Mouse (Mus musculus) megakaryocyte, adult 5-6 weeks (primary cell): ENCODE data around the gene Tigd3. TPM values are rescaled to one million over a fixed set of nuclear protein-coding genes. Genes with fewer than 3 reads are reported as not detected.

Experiments used
- ATAC-seq: 2 replicates; pipeline ENCODE4 v1.8.0; 2016; ENCODE audit warnings: mild to moderate bottlenecking, inconsistent platforms; ENCODE audit not compliant: poor library complexity, severe bottlenecking
- total RNA-seq, 2 experiments: library from RNA; stranded (forward) in 1 of 2; stranded (reverse) in 1 of 2; fragments of 153-499, 151-499 nt in 1 of 2; fragments of 221-1000, 200-1000 nt in 1 of 2; gene quantifications; 2 replicates each; pipeline versions ENCODE4 v1.2.3 to v1.2.4; 2015 to 2017

Tigd3 gene
- total RNA-seq, 2 experiments from 2014 or later: 0.54 to 1.8 TPM

DNA sequence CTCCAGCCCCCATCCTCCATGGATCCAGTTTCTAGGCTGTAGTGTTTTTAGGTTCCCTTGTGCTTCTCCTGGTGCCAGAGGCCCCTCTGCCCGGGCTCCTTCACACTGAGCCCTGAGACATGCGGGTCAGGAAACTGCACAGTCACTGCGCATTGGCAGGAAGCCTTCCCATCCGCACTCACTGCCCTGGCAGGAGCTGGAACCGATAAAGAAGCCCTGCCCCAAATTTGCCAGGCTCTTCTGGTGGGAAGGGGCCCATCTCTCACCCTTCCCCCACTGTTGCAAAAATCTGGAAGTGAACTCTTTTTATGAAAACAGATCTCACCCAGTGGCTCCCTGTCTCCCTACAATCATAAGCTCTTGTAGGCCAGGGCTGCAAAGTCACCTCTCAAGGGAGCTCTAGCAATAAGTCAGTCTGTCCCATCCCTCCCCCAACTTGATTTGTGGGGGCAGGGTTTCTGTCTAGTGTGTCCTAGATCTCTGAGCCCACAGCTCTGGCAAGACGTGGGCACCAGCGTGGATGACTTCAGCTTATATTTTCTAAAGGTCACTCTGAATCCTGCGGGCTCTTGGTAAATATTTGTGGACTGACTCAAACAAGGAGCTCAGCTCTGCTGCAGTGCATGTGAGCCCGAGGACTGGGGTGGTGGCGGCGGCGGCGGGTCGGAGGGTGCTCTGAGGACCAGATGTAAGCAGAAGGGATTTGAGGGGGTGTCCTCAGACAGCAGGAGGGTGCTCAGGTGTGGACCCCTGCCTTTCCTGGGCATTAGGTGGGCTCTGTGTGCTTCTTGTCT is 45.7 kb downstream of the Tigd3 start:
- ATAC-seq: no peak

DNA sequence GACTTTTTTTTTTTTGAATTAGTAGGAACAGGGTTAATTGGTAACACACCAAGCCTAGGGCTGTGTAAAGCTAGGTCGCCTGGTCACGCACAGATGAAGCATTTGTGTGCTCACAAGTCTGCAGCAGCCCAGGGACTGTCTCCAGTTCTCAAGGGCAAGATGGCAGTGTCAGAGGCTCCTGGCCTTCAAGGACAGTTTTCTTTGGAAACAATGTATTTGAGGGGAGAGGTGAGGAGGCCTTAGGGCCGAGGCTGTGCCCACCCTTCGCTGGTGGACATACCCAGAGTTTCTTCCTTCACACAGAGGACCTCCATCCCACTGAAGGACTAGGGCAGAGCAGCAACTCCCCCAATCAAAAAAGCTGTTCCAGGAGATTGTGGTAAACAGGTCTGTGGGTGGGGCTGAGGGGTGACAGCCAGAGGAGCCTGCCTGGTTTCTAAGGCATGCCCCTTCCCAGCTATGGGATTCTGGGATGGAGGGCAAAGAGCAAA is 46.6 kb downstream of the Tigd3 start:
- no peak for ATAC-seq

DNA sequence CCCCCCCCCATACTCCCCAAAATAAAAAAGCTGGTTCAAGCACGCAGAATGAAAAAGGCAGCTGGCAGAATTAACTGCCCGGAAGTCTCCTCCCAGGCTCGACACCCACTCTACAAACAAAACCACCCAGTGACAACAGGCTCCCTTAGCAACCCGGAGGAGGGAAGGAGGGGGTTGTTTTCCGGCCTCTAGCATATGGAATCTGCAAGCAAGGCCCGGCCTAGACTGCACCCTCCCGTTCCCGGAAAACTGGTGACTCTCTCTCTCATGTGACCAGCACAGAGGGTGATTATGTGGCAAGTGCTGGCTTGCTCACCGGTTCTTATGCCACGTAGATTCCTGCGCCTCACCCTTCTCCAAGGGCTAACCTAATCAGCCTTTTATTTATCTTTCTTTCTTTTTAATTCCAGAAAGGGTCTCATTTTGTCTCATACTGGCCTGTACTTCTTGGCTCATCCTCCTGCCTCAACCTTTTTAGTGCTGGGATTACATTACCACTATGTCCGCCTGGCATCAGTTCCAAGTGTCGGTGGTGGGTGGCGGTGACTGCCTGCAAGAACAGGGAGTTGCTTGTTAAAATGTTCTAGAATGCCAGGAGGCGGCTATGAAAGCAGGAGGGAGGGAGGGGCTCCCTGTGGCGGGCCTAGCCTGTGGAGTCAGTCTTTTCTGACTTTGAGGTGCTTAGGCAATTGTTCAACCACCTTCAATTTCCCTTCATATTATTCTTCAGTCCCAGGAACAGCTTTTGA is 47.2 kb downstream of the Tigd3 start:
- ATAC-seq: peak; percentile 9

DNA sequence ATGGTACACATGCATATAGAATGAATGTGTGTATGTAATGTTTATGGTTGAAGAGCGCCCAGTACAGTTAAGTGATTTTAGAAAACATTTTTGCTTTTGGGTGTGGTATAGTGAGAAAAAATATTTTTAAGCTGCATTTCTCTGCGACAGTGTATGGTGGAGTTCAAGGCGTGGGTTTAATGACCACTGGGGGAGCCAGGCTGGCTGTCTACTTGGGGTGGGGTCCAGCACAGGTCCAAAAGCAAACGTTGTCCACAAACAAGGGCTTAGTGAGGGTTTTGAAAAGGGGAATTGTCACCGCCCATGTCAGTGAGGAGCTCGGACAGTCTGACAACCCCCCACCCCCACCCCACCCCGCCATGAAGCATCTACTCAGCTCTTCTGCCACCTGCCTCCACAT is 47.8 kb downstream of the Tigd3 start:
- ATAC-seq: no peak

DNA sequence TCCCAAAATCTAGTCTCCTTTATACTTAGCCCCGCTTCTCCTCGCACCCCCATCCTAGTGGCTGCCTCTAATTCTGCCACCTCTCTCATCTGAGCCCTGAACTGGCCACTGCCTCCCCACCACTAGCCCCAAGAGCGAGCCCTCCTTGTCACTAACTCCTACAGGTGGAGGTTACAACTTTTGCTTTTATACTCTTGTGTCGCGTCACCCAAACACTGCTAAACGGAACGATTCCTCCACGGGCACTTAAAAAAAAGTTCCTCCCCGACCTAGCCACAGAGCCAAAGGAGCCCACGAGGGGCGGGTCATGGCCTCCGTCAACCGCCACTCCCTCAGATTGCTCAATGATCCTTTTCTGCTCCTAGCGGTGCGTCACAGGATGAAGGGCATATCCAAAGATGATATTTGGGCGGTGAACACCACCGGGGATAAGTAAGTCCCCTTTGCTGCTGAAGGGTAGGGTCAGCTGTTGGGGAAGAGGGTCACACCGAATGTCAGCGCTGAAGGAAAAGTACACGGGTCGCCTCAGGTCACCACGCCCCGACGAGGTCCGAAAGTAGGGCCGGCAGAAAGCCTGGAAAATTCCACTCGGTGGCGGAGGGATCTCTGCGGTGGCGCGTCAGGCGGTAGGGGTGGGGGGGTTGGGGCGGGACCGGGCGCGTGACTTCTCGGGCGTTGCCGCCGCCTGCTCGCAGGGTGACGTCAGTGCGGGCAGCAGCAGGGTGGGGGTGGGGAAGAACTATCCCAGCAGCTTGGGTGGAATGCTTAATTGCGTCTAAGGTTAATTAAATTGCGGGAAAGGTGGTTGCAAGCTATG is 48.4 kb downstream of the Tigd3 start:
- ATAC-seq: peak; percentile 25

DNA sequence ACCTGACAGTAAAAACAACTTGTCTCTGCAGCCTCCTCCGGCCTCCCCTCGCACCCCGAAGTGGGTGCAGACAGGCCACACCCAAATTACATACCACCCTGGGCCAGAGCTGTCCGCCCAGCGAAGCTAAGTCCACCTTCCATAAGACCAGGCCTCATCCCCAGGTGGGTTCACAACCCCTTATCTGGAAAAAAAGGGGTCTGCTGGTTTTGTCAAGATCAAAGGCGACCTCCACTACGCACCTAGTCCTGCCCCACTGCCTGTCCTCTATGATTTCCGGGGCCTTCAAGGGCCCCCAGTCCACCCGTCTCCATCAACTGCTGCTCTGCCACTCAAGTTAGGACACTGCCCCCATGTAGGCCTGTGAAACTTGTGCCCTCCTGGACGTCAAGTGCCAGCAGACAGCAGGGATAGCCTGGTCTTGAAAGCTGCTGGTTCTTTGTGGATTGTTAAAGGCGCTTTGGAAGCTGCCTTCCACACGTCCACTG is 49.1 kb downstream of the Tigd3 start:
- peak; percentile 9 for ATAC-seq

DNA sequence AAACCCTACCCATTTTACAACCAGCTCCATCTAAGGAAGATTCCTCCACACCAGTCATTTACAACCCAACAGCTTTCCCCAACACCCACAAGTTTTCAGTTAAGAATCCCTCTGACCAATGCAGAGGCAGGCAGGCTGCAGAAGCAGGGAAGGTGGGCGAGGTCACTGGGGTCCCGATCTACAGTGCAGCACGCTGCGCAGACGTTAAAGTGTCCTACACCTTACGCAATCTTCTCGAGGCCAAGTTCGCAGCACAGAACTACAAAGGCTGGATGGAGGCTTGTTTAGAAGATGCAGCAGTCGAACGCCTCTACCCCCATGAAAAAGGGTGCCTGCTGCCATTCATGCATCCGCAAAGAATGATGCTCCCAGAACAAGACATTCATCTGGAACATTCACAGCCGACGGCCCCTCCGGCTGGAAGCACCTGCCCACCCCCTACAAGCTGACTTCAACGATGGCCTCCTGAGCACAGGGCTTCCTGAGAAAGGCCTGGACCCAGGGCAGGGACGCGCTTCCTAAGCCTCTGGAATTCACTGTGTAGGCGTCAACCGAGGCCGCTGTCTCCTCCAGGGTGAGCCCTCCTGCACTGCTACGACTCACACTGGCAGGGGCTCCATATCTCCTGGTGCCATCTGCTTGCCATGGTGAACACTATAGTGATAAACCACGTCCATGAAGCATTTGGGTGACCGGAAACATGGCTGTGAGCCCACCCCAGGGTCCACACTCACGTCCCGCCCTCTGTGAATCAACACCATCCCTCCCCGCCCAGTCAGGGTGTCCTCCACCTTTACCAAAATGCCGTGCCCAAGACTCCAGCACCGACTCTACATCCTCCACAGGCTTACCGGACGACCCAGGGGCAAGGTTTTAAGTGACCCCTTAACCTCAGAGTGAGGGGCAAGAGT is 49.9 kb downstream of the Tigd3 start:
- peak; percentile 1; the same call in 1 of the 2 replicates for ATAC-seq

DNA sequence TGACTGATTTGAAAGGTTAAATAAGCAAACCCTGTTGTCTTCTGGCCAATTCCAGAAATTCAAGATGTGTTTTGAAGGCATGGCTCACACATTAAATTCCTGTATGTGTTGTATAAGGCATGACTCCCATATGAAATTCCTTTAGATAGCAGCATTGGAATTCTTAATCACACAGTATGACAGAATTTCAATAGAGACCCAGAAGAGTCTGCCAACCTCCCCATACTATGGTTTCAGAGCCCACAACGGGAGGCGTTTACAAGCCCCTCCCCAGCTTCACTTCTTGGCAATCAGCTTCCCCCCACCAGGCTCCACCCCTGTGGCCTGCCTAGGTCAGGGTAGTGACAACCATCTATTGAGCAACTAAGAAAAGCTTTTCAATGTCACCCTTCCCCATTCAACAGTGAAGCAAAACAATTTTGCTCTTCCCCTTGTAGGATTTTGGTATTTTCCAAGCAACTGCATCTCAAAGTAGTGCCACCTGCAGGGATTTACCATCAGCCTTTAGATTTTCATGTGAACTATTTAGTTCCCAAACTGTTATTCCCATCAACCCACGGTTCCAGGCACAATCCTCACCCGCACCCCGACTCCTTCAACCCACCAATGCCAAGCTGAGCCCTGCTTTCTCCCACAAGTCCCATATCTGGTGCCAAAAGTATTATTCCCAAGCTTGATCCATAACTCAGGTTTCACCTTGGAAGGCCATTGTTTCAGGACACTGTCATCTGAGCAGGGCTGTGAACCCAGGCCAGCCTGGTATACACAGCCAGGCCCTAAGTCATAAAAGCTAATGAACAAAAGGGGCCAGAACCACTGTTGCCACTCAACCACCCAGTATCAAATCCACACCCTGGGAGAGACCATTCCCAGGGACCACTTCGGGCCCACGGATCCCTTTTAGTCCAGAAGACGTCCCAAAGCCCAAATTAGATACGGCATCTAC is 50.9 kb downstream of the Tigd3 start:
- ATAC-seq: peak; percentile 4; the same call in 1 of the 2 replicates

DNA sequence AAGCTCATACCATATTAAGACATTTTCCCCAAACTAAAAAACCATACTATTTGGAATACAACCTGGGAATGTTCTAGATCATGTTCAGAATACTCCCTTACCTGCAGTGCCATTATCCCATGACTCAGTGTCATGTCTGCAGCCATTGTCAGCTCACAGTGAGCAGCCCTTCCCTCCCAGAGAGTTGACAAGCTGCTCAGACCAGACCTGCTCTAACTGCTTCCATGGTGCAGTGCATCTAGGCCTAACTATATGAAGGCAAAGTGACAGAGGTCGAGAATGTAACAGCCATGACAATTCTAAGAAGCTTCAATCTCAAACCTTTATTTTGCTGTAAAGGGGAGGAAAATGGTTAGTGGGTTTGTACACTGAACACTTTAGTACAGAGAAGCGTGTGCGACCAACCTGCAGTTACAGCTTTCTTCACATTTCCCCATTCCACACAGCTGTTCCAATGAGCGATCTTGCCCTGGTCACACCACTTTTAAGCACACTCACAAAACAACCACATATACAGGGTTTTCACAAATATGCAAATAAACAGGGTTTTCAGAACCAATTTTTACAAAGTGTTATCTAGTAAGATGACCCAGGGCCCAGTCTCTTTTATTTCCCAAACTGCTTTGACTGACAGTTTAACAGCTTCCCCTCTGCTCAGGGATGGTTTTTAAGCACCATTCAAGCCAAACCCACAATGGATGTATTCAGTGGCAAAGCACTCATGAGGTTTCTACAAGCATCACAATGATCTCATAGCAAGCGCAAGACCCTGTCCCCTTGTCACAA is 51.8 kb downstream of the Tigd3 start:
- ATAC-seq: no peak

DNA sequence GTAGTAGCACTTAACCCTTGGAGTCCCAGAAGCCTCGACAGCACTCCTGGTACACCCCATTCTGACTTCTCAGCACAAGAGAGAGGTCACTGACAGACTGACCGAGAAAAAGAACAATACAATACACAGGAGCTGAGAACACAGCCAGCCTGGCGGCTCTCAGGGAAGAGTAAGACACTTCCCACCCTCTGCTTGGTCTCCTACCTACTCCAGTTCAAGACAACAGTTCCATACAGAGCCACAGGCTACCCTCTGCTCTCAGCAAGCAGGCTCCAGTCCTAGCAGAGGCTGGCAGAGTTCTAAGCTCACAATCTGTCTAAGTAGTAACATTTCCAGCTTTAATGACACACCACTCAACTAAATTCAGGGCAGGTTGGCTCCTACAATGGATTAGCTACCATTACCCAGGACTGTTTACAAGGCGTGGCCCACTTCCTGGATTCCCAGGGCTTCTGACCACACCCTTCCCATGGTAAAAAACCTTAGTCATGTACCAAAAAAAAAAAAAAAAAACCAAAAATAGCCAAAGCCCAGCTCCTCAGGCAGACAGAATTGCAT is 52.5 kb downstream of the Tigd3 start:
- no peak for ATAC-seq

Other genes with a start within 250 kb of the Tigd3 start
Only the 30 nearest of the 31 such genes appear.
- gene Sipa1, start 230.4 kb downstream of the Tigd3 start, total RNA-seq (2015): 50.8 and 65.8 TPM in 2 replicates
- gene Sipa1, start 230.4 kb downstream of the Tigd3 start, total RNA-seq (2017): 50.1 and 78.7 TPM in 2 replicates
- 30.3 and 35.3 TPM in 2 replicates for gene Map3k11, start 205.4 kb downstream of the Tigd3 start, total RNA-seq (2015)
- 39.8 and 50.8 TPM in 2 replicates for gene Map3k11, start 205.4 kb downstream of the Tigd3 start, total RNA-seq (2017)
- gene Pcnx3, start 205.2 kb downstream of the Tigd3 start, total RNA-seq (2015): 25.9 and 33.1 TPM in 2 replicates
- 19.3 and 19.6 TPM in 2 replicates for gene Pcnx3, start 205.2 kb downstream of the Tigd3 start, total RNA-seq (2017)
- gene Kcnk7, start 189.8 kb downstream of the Tigd3 start, total RNA-seq (2015): not detected in 2 replicates
- not detected in 2 replicates for gene Kcnk7, start 189.8 kb downstream of the Tigd3 start, total RNA-seq (2017)
- gene Ehbp1l1, start 167.8 kb downstream of the Tigd3 start, total RNA-seq (2015): 30.8 and 31.0 TPM in 2 replicates
- gene Ehbp1l1, start 167.8 kb downstream of the Tigd3 start, total RNA-seq (2017): 118 and 119 TPM in 2 replicates
- gene Fam89b, start 164.5 kb downstream of the Tigd3 start, total RNA-seq (2015): 95.7 and 114 TPM in 2 replicates
- gene Fam89b, start 164.5 kb downstream of the Tigd3 start, total RNA-seq (2017): 65.5 and 78.8 TPM in 2 replicates
- 1.5 TPM in 1 of 2 replicates, not detected in the other for gene Ltbp3, start 153.2 kb downstream of the Tigd3 start, total RNA-seq (2015)
- 0.18 and 2.8 TPM in 2 replicates for gene Ltbp3, start 153.2 kb downstream of the Tigd3 start, total RNA-seq (2017)
- 20.2 and 21.8 TPM in 2 replicates for gene Scyl1, start 122.7 kb downstream of the Tigd3 start, total RNA-seq (2015)
- 30.9 and 41.5 TPM in 2 replicates for gene Scyl1, start 122.7 kb downstream of the Tigd3 start, total RNA-seq (2017)
- gene Frmd8, start 18.9 kb downstream of the Tigd3 start, total RNA-seq (2015): 21.4 and 21.9 TPM in 2 replicates
- gene Frmd8, start 18.9 kb downstream of the Tigd3 start, total RNA-seq (2017): 19.3 and 23.3 TPM in 2 replicates
- 55.6 and 67.9 TPM in 2 replicates for gene Slc25a45, start 16.3 kb downstream of the Tigd3 start, total RNA-seq (2015)
- 69.1 and 73.5 TPM in 2 replicates for gene Slc25a45, start 16.3 kb downstream of the Tigd3 start, total RNA-seq (2017)
- 52.2 and 52.4 TPM in 2 replicates for gene Dpf2, start 18.9 kb upstream of the Tigd3 start, total RNA-seq (2015)
- gene Dpf2, start 18.9 kb upstream of the Tigd3 start, total RNA-seq (2017): 88.7 and 107 TPM in 2 replicates
- gene Cdc42ep2, start 30.7 kb upstream of the Tigd3 start, total RNA-seq (2015): 3.0 and 3.4 TPM in 2 replicates
- 1.7 and 1.9 TPM in 2 replicates for gene Cdc42ep2, start 30.7 kb upstream of the Tigd3 start, total RNA-seq (2017)
- 36.9 and 37.7 TPM in 2 replicates for gene Pola2, start 70.1 kb upstream of the Tigd3 start, total RNA-seq (2015)
- gene Pola2, start 70.1 kb upstream of the Tigd3 start, total RNA-seq (2017): 29.0 and 33.7 TPM in 2 replicates
- gene Slc22a20, start 92.0 kb upstream of the Tigd3 start, total RNA-seq (2015): 0.16 and 0.20 TPM in 2 replicates
- 1.1 and 1.2 TPM in 2 replicates for gene Slc22a20, start 92.0 kb upstream of the Tigd3 start, total RNA-seq (2017)
- gene Capn1, start 121.7 kb upstream of the Tigd3 start, total RNA-seq (2015): 31.1 and 32.2 TPM in 2 replicates
- 53.7 and 54.8 TPM in 2 replicates for gene Capn1, start 121.7 kb upstream of the Tigd3 start, total RNA-seq (2017)
- 16.8 and 17.8 TPM in 2 replicates for gene Syvn1, start 152.4 kb upstream of the Tigd3 start, total RNA-seq (2015)
- gene Syvn1, start 152.4 kb upstream of the Tigd3 start, total RNA-seq (2017): 6.3 and 7.2 TPM in 2 replicates
- 28.7 and 35.8 TPM in 2 replicates for gene Mrpl49, start 163.6 kb upstream of the Tigd3 start, total RNA-seq (2015)
- gene Mrpl49, start 163.6 kb upstream of the Tigd3 start, total RNA-seq (2017): 31.0 and 33.0 TPM in 2 replicates
- 2,056 and 2,077 TPM in 2 replicates for gene Fau, start 163.7 kb upstream of the Tigd3 start, total RNA-seq (2015)
- 1,670 and 1,985 TPM in 2 replicates for gene Fau, start 163.7 kb upstream of the Tigd3 start, total RNA-seq (2017)
- 8.9 and 10.0 TPM in 2 replicates for gene Znhit2, start 167.0 kb upstream of the Tigd3 start, total RNA-seq (2015)
- 10.4 and 11.3 TPM in 2 replicates for gene Znhit2, start 167.0 kb upstream of the Tigd3 start, total RNA-seq (2017)
- gene Tm7sf2, start 174.2 kb upstream of the Tigd3 start, total RNA-seq (2015): 4.7 and 8.6 TPM in 2 replicates
- gene Tm7sf2, start 174.2 kb upstream of the Tigd3 start, total RNA-seq (2017): 4.5 and 4.7 TPM in 2 replicates
- 49.2 and 58.3 TPM in 2 replicates for gene Vps51, start 183.1 kb upstream of the Tigd3 start, total RNA-seq (2015)
- gene Vps51, start 183.1 kb upstream of the Tigd3 start, total RNA-seq (2017): 72.9 and 78.7 TPM in 2 replicates
- not detected in 2 replicates for gene Tmem262, start 185.9 kb upstream of the Tigd3 start, total RNA-seq (2015)
- gene Tmem262, start 185.9 kb upstream of the Tigd3 start, total RNA-seq (2017): not detected in 2 replicates
- gene Gm28374, start 188.1 kb upstream of the Tigd3 start, total RNA-seq (2015): not detected in 2 replicates
- 0.33 and 0.51 TPM in 2 replicates for gene Gm28374, start 188.1 kb upstream of the Tigd3 start, total RNA-seq (2017)
- 15.3 and 15.8 TPM in 2 replicates for gene Zfpl1, start 190.8 kb upstream of the Tigd3 start, total RNA-seq (2015)
- gene Zfpl1, start 190.8 kb upstream of the Tigd3 start, total RNA-seq (2017): 29.2 and 33.7 TPM in 2 replicates
- 30.5 and 32.2 TPM in 2 replicates for gene Cdca5, start 190.8 kb upstream of the Tigd3 start, total RNA-seq (2015)
- 24.3 and 26.6 TPM in 2 replicates for gene Cdca5, start 190.8 kb upstream of the Tigd3 start, total RNA-seq (2017)
- gene AC131692.1, start 200.3 kb upstream of the Tigd3 start, total RNA-seq (2015): 0.62 and 1.2 TPM in 2 replicates
- gene AC131692.1, start 200.3 kb upstream of the Tigd3 start, total RNA-seq (2017): 0.15 TPM in 1 of 2 replicates, not detected in the other
- 0.32 and 1.2 TPM in 2 replicates for gene Naaladl1, start 211.6 kb upstream of the Tigd3 start, total RNA-seq (2015)
- 0.28 and 0.55 TPM in 2 replicates for gene Naaladl1, start 211.6 kb upstream of the Tigd3 start, total RNA-seq (2017)
- 3.4 and 5.7 TPM in 2 replicates for gene Sac3d1, start 224.5 kb upstream of the Tigd3 start, total RNA-seq (2015)
- gene Sac3d1, start 224.5 kb upstream of the Tigd3 start, total RNA-seq (2017): 3.9 and 4.0 TPM in 2 replicates
- gene Snx15, start 234.2 kb upstream of the Tigd3 start, total RNA-seq (2015): 9.9 and 13.5 TPM in 2 replicates
- 5.2 and 6.4 TPM in 2 replicates for gene Snx15, start 234.2 kb upstream of the Tigd3 start, total RNA-seq (2017)
- gene Batf2, start 246.8 kb upstream of the Tigd3 start, total RNA-seq (2015): 1.1 and 1.4 TPM in 2 replicates
- gene Batf2, start 246.8 kb upstream of the Tigd3 start, total RNA-seq (2017): 0.48 and 0.49 TPM in 2 replicates